Mouse (Mus musculus) spleen, adult 2 months (tissue): ENCODE data around the gene Unc93b1.

ENCODE experiments used
- CTCF ChIP-seq: fragments of 200-500 bp; IDR thresholded peaks from 2 replicates; pipeline ENCODE4 v1.5.1; 2011; ENCODE audit warnings: mild to moderate bottlenecking, inconsistent platforms; ENCODE audit not compliant: insufficient read depth, insufficient read length, insufficient replicate concordance; ENCODE audit errors: extremely low read depth
- POLR2A ChIP-seq: fragments of 200-500 bp; IDR thresholded peaks from 2 replicates; pipeline ENCODE4 v1.6.1; 2011; ENCODE audit warnings: low read depth, low read length, inconsistent platforms

DNA sequence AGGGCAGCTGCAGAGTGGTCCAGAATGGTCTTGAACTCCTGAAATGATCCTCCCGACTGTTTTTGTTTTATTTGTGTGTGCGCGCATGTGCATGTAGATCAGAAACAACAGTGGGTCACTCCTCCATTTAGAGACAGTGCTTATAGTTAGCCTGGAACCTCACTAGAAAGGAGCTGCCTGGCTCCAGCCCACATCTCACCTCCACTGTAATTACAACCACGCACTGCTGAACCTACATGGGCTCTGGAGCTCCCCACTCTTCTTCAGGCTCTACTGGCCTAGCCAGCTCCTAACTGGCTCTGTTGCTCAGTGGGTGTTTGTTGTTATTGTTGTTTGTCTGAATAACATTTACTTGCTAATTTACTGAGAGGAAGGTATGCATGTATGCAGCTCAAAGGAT lies 35.4 kb upstream of the Unc93b1 start:
- TF ChIP-seq CTCF (no peak), POLR2A (no peak)
